Mouse (Mus musculus) embryo, embryonic 9.5 days (tissue): ENCODE data around the gene Med17.

Experiments
- DNase-seq: peaks from one replicate; pipeline ENCODE4 v3.0.0-alpha.2; 2017; ENCODE audit errors: extremely low spot score

Gene Med17

DNA sequence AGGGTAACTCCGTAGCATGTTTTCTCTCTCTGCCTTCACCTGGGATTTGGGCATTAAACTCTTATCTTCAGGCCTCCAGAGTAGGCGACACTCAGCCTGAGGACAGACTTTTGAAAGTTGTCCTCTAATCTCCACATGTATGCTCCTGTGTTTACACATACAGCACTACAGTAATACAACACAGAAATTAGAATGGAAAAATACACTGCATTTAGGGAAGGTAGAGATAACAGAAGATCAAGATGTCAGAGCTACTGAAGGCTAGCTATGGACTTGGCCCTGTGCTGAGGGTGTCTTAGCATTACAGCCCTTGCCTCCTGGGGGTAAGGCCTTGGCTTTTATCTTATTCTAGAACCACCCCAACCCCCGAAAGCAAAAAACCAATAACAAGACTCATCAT, 8.7 kb upstream of the Med17 start:
- DNase-seq = no peak

DNA sequence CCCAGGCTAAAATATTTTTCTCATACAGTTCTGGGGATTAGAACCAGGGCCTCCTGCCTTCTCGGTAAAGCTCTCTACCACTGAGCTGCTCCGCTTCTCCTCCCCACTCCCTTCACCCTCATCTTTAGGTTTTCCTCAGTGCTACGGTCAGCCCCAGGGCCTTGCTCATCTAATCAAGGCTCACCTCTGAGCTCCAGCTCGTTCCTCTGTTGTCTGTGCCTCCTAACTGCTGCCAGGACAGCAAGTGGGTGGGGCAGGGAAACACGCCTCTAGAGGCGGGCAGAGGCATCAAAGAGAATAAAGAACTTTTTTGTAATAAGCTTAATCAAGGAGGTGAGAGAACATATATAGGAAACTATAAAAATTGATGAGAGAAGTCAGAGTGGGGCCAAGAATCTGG, 8.1 kb upstream of the Med17 start:
- DNase-seq = no peak

DNA sequence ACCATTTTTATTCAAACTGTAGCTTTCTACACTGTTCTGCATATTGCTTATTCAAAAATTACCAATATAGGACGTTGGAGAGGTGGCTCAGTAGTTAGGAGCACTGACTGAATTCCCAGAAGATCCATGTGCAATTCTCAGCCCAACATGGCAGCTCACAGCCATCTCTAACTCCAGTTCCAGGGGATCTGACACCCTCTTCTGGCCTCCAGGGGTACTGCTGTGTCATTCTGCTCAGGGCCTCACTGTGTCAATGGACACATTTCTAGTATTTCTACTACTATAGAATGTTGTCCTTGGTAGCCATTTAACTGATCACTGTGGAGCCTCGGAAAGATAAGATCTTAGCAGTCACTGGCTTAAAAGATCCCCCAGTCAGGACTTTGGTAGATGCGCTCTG, 5.7 kb upstream of the Med17 start:
- DNase-seq = no peak

DNA sequence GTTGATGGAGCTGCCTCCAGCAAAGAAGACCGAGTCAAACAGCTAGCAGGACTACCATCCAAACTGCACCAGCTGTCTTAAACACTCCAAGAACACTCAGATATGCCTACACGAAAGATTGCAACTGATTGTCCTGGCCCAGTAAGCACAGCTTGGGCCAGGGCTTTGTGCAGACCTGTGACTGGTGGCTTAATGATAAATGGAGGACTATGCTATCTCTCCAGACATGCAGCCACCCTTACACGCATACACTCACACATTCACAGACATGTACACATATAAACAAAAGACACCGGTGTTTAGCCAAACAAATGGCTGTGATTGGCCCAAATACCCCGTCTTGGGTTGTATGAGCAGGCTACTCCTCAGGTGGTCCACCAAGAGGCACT, 754 bp upstream of the Med17 start:
- no peak for DNase-seq

DNA sequence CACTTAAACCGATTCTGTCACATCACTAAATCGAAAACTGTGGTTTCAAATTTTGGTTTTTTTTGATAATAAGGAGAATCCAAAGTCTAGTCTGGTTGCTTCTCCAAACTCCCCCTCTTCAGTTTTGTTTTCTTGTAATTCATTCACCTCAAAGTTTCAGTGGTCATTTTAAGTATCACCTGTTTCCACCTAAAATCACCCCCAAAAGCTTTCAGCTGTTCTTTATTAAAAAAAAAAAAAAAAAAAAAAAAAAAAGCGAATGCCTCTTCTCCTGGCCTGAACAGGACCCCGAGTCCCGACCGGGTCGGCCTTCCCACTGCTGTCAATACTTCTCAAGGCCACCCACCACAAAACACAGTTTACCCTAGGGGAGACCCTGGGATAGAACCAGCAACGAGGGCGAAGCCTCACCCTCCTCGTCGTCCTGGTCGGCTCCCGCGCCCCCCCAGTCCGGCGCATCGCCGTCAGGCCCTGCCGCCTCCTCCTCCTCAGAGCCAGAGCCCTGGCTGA, 537 bp downstream of the Med17 start:
- no peak for DNase-seq

DNA sequence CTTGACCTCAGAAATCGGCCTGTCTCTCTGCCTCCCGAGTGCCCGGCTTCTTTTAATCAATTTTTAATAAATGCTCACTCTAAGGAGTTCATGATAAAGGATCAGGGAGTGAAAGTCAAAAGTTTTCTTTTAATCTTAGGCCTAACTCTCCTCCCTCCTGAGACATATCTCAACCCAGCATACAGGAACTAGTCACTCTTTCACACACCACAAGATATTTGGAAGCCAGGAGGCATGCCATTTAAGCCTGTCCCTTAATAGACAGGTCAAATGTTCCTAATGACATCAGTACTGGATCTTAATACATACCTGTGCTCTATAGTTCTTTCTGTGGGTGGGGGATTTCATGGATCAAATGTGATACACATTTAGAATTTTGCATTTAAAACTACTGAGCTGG, 1.4 kb downstream of the Med17 start:
- DNase-seq = no peak

DNA sequence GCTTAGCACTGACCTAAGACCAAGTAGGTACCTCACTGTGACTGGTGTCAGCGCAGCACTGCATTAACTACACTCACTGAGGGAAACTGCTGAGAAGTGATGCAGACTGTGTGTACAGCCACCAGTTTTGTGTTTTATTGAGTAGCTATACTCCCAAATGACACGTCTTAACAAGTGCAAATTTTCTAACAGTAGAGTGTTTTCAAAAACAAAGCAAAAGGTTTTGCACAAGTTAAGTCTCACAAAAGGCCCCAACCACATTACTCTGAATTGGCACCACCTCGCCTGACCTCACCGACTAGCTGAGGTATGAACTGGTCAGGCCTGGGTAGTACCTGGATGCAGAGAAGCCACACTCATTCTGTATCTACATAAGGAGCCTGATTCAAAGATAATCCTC, 2.9 kb downstream of the Med17 start:
- DNase-seq = no peak

DNA sequence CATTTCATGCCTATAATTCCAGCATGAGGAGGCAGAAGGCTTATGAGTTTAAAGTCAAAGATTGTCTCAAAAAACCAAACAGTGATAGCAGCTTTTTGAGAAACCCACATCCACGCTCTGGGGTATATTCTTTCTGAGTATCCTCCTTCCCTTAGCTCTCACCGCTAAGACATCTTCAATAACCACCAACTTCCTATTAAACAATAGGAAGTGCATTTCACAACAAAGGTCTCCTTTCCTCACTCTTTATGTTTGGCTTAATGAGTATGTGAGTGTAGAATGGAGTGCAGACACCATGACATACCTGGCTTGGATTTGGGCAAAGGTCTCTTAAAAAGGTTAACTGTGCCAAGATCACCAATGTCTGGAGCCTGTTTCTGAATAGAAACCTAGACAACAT, 5.8 kb downstream of the Med17 start:
- DNase-seq = no peak

DNA sequence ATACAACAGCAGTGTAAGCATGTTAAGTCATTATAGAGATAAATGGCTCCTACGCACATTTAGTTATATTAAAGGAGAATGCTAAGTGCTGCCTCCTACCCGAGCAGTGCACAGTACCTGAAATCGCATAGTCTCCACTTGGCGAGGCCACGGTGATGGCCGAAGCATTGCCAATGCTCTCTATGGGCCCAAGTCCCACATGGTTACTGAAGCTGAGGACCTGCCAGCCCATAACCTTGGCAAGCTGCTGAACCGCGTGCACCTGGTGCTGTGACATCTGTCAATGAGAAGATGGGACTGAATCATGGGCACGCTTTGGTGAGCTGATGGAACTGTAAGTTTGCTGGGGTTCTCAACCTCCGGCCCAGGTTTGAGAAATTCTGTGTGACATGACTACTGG, 16.2 kb downstream of the Med17 start:
- no peak for DNase-seq

DNA sequence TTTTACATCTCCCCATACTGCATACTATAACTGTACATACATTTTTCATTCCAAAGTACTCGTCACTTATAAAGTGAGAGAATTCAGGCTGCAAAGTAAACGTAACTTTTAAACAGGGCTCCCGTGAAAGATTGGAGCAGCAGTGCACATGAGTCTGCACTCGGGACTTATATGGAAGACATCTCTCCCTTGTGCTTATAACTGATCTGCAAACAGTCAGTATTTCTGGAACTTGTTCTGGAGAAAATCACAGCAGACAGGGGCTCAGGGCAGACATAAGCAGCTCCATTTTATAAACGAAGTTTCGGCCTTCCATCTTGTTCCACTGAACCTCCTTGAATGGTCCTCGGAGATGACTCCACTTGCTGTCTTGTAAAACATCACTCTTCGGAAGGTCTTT, 17.8 kb downstream of the Med17 start:
- no peak for DNase-seq

DNA sequence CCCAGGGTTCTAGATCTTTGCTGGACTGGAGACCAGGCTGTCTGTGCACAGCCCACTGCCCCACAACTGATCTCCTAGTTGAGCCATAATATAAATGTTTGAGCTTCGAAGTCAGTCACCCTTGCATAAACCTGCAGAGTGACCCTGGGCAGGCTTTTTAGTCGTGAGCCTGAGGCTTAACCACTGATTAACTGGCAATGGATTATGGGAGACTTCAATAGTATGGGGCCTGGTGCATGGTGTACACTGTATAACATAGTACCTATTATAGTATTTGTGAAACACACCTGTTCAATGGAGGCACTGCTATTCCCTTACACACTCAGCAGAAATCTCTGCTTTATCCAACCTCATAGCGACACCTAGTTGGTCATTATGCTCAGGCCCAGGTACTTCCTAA, 23.5 kb downstream of the Med17 start:
- DNase-seq = no peak

DNA sequence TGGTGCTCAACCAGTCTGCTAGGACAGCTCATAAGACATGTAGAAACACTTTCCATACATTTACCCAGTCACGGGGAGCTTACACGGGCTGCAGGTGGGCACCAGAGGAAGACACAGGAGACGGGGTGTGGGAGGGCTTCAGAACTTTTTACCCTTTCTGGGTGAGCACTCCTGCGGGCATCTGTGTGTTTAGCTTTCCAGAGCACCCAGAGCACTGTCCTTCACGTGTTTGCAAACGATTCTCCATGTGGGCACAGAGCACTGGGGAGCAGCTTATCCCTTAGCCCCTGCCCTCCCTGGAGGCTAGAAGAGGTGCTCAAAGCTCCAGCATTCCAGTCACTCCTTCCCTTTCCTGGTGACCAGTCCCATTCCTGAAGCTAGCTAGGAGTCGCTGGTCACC, 25.2 kb downstream of the Med17 start:
- DNase-seq = no peak

DNA sequence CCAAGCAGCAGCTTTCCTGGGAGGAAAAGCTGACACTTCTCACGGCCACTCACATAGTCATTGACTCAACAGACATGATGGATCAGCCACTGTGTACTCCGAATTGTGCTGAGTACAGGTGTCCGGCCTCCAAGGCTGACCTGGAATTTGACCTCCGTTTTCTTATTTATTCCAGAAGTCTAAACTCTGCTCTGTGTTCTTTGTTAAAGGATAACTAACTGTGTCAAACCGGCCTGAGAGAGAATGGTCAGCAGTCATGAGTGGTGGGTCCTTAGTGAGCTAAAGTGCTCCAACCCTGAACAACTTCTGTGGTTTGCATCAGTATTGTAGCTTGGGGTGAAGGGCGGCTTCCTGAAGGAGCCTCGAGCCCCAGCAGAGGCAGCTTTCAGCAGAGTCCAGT, 27.5 kb downstream of the Med17 start:
- DNase-seq = no peak

DNA sequence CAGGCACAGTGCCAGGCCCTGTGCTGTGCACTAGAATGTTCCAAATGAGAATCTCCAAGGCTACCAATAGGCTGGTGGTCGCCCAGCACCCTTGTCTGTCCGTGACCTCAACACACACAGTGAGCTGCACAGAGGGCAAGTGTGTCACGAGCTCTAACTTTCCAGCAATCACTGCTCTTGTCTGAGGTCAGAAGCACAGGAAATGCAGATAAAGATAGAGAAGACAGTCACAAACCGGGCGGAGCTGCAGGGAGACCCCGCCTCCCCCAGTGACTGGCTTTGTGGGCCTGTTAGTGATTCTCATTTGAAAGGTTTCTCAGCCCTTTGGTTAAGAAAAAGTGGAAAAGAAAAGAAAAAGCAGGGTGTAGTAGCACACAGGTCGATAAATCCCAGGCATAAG, 29.4 kb downstream of the Med17 start:
- DNase-seq = no peak

DNA sequence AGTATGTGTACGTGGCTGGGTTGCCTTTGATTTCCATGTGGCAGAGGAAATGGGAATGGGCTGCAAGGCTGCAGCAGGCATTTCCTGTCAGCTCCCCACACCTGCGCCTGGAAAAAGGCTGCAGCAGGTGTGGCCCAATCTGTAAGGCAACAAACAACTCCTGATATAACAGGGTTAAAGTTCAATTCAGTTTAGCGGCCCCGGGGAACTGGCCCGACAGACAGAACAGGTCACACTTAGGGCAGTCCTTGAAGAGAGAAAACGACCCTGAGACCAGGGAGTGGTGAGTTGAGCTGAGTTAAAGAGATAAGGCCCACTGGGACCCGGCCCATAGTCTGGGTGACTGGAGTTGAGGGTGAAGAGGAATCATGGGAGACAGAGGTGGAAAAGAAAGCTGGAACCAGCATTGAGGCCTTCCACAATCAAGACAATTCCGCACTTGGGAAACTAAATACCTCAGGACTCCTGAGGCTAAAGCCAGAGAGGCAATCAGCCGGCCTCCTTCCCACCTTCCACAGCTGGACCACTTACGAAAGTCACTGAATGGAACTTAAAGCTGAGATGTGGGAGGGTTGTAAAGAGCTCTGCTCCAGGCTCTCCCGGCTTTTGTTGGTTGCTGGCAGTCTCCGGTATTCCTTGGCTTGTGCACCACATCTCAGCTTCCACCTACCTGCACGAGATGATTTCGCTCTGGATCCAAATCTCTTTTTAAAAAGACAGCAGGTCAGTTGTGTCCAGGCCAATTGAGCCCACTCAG, 34.2 kb downstream of the Med17 start:
- no peak for DNase-seq

DNA sequence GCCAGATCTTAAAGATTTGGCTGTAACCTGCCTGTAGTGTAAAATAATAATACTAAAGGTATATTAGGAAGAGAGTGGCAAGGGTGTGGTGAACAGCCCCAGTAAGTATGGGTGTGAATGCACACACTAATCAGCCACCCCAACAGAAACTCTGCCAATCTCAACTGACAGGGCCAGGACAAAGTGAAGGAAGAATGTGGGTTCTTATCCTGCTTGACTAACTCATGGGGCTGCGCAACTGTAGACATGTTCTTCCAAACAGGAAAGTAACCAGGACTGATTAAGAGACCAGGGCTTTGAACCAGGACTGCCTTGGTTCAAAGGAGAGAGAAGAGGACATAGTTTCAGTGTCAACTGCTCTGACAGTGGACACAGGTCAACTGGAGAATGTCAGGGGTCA, 37.6 kb downstream of the Med17 start:
- no peak for DNase-seq

DNA sequence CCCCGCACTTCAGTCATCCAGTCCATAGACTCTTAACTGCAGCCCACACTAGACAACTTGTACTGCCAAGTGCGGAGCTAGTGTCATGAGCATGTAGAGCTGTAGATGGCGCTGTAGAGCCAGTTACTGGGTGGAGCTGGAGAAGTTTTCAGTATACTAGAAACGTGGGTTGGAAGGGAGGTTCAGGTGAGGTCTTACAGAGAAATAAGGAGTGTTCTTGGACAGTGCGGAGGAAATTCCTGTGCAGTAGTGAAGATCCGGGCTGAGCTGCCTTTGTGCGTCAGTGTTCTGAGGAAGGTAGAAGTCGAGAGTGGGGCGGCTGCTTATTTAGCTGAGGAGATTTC, 38.2 kb downstream of the Med17 start:
- DNase-seq = peak; percentile 71

DNA sequence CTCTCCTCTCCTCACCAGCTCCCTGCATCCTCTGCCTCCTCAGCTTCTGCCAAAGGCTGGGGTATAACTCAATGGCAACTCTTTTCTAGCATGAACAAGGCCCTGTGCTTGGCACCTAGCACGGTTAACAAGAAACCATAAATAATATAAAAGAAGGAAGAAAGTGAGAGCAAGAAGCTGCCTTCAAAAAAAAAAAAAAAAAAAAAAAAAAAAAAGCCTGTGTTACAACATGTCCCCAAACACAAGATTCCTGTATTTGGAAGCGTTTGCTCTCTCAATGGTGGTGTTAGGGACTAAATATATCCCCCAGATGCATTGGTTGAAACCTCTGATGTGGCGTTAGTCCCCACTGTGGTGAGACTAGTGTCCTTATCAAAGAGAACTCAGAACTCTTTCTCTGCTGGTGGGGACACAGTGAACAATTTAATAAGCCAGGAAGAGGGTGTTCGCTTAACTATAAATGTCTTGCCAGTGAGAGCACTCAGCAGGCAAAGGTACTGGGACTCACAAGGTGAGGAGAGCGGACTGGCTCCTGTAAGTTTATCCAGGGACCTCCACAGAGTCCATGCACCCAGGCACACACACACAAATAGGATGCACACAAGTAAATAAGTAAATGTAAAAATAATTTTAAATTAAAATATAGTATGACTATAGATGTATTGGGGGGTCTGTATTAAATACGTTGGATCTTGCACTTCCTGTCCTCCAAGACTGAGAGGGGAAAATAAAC, 38.7 kb downstream of the Med17 start:
- no peak for DNase-seq

DNA sequence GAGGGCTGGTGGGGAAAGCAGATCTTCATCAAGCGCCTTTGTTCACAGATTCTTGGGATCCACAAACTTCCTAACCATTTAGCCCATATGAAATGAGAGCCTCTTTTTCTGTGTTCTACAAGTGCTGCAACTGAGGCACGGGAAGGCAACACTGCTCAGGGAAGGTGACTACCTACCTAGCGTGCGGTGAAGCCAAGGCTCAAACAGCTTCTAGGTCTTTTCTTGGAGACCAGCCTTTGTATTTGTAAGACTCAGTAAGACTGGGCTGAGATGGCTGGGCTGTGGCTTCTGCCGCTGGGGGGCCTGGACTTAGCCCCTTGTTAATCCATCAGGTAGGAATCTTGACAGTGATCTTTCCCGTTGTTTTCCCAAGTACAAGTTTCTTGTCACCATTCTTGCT, 39.7 kb downstream of the Med17 start:
- no peak for DNase-seq

DNA sequence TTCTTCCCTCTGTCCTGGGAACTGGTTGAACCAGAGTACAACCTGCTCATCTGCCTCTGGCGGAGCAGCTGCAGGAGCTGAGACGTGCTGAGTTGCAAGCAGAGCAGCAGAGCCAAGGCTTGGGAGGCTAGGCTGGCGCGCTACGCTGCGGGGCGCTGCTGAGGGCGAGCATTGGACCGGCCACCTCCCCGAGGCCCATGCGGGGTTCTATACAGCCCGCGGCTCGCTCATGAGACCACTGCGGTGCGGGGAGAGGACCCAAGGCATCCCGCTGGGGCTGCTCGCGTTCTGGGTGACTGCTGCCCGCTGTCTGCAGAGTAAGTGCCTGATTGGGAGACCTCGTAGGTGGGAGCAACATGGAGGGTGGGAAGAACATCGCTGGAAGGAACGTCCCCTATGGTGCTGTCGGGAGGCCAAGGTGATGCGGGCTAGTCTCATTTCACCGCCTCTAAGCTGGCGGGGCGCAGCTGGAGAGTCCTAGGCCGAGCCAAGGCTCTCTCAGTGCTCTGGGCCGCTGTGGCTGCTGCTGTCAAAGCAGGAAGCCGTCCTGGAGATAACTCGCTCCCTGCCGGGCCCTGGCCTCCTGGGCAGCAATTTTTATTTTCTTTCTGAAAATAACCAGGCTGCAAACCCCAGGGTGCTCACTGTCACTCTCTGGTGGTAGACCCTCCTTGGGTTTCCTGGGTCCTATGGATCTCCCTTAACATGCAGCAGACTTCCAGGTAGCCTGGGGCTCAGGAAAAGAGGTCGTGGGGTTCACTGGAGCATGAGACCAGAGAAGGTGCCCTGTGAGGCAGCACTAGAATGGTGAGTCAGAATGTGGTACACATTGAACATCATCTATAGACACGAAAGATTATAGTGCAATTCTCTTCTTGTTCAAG, 40.4 kb downstream of the Med17 start, which contains the start of gene Vstm5:
Gene Vstm5 (plus strand): TSS at position 4 of the 884 bp plus-strand sequence.
- peak; percentile 57 for DNase-seq

DNA sequence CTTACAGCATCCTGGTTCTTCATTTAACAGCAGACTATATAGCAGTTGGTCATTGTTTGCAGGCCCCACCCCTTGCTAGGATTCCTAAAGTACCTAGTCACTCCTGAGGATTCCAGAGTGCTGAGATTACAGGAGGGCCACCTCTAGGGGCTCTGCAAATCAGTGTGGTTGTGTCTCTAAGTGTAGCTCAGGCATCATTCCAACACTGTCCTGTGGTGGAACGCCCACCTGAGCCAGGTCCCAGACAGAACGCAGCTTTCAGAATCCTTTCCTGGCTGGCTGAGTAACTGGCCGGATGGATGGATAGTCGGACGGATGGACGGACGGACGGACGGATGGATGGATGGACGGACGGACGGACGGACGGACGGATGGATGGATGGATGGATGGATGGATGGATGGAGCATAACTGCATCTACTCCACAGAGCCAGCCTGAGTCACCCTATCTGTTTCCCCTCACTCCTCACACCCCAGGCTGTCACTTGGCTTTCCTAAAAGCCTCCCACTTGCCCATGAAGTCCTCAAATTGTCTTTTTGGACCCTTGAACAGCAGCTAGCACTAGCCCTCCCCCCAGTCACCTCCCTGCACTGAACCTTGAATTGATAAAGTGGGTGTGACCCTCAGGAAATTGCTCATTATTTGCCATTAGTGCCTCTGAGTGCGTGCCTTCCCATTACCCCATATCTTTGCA, 41.3 kb downstream of the Med17 start:
- no peak for DNase-seq
